Mouse (Mus musculus) yolk sac, embryonic 10.5 days (tissue): ENCODE results near the gene Atrnl1.

Source experiments
- DNase-seq: peaks from one replicate; pipeline ENCODE4 v3.0.0-alpha.2; 2017; ENCODE audit warnings: low spot score

Gene Atrnl1

GRCm38 (mm10) chr19:58076961-58077371 lies 466.1 kb downstream of the Atrnl1 start:
- DNase-seq = no peak

- no peak for DNase-seq
Observed at GRCm38 (mm10) chr19:58077529-58078070, 466.8 kb downstream of the Atrnl1 start.

GRCm38 (mm10) chr19:58080168-58080567 lies 469.3 kb downstream of the Atrnl1 start:
- no peak for DNase-seq

- DNase-seq = no peak
Observed at GRCm38 (mm10) chr19:58082751-58083150, 471.9 kb downstream of the Atrnl1 start.

- no peak for DNase-seq
Observed at GRCm38 (mm10) chr19:58084826-58085225, 474.0 kb downstream of the Atrnl1 start.

GRCm38 (mm10) chr19:58086734-58087133 lies 475.9 kb downstream of the Atrnl1 start:
- no peak for DNase-seq

- DNase-seq = no peak
Observed at GRCm38 (mm10) chr19:58087901-58088300, 477.1 kb downstream of the Atrnl1 start.

GRCm38 (mm10) chr19:58088433-58088832 lies 477.6 kb downstream of the Atrnl1 start:
- no peak for DNase-seq

- DNase-seq = no peak
Observed at GRCm38 (mm10) chr19:58091911-58092310, 481.1 kb downstream of the Atrnl1 start.

- DNase-seq = no peak
Observed at GRCm38 (mm10) chr19:58094781-58095543, 484.1 kb downstream of the Atrnl1 start.

GRCm38 (mm10) chr19:58095776-58096175 lies 484.9 kb downstream of the Atrnl1 start:
- DNase-seq = no peak

- DNase-seq = no peak
Observed at GRCm38 (mm10) chr19:58097195-58097594, 486.4 kb downstream of the Atrnl1 start.

- no peak for DNase-seq
Observed at GRCm38 (mm10) chr19:58099539-58099938, 488.7 kb downstream of the Atrnl1 start.

GRCm38 (mm10) chr19:58100381-58100780 lies 489.5 kb downstream of the Atrnl1 start:
- DNase-seq = no peak

GRCm38 (mm10) chr19:58104544-58104943 lies 493.7 kb downstream of the Atrnl1 start:
- peak; percentile 7 for DNase-seq

- DNase-seq = no peak
Observed at GRCm38 (mm10) chr19:58107632-58108031, 496.8 kb downstream of the Atrnl1 start.

GRCm38 (mm10) chr19:58110491-58110890 lies 499.7 kb downstream of the Atrnl1 start:
- DNase-seq = no peak

- no peak for DNase-seq
Observed at GRCm38 (mm10) chr19:58111291-58111690, 500.5 kb downstream of the Atrnl1 start.

- no peak for DNase-seq
Observed at GRCm38 (mm10) chr19:58112151-58112550, 501.3 kb downstream of the Atrnl1 start.

- no peak for DNase-seq
Observed at GRCm38 (mm10) chr19:58113092-58113731, 502.4 kb downstream of the Atrnl1 start.

- no peak for DNase-seq
Observed at GRCm38 (mm10) chr19:58117595-58117994, 506.8 kb downstream of the Atrnl1 start.

GRCm38 (mm10) chr19:58118141-58118835 lies 507.5 kb downstream of the Atrnl1 start:
- no peak for DNase-seq

GRCm38 (mm10) chr19:58118864-58119263 lies 508.0 kb downstream of the Atrnl1 start:
- DNase-seq = no peak
